Mouse (Mus musculus) forebrain, embryonic 11.5 days (tissue): ENCODE measurements around the gene Kcnc4. TPM values are rescaled to one million over a fixed set of nuclear protein-coding genes. Genes with fewer than 3 reads are reported as not detected.

ENCODE experiments used
- ATAC-seq: fragments of 200-750 bp; cut with Nextera tagmentation; replicated peaks from 2 replicates; pipeline ENCODE4 v1.8.0; 2017; ENCODE audit warnings: moderate TSS enrichment; ENCODE audit not compliant: low FRiP score
- DNase-seq: peaks from one replicate; pipeline ENCODE4 v3.0.0-alpha.2; 2017; ENCODE audit warnings: low spot score
- H3K27ac ChIP-seq: fragments of 300-500 bp; sonication (generic); 2 replicates; pipeline ENCODE4 v1.5.1; 2014; ENCODE audit warnings: low read depth, low read length
- H3K27me3 ChIP-seq: fragments of 300-500 bp; sonication (generic); 2 replicates; pipeline ENCODE4 v1.6.1; 2014; ENCODE audit warnings: mild to moderate bottlenecking, low read length, mixed read lengths; ENCODE audit not compliant: control insufficient read depth, insufficient read depth
- H3K36me3 ChIP-seq: fragments of 300-500 bp; sonication (generic); 2 replicates; pipeline ENCODE4 v1.6.1; 2014; ENCODE audit warnings: mild to moderate bottlenecking, low read length, moderate library complexity, mixed read lengths; ENCODE audit not compliant: control insufficient read depth, insufficient read depth
- H3K4me1 ChIP-seq: fragments of 300-500 bp; sonication (generic); replicated peaks from 2 replicates; pipeline ENCODE4 v1.6.1; 2014; ENCODE audit warnings: low read length, mixed read lengths; ENCODE audit not compliant: control insufficient read depth, insufficient read depth
- H3K4me2 ChIP-seq: fragments of 300-500 bp; sonication (generic); 2 replicates; pipeline ENCODE4 v1.6.1; 2014; ENCODE audit warnings: low read depth, mild to moderate bottlenecking, low read length, moderate library complexity, mixed read lengths; ENCODE audit not compliant: severe bottlenecking
- H3K4me3 ChIP-seq: fragments of 300-500 bp; sonication (generic); 2 replicates; pipeline ENCODE4 v1.5.1; 2014; ENCODE audit warnings: low read depth, low read length
- H3K9ac ChIP-seq: fragments of 300-500 bp; sonication (generic); 2 replicates; pipeline ENCODE4 v1.6.1; 2014; ENCODE audit warnings: low read length
- H3K9me3 ChIP-seq: fragments of 300-500 bp; sonication (generic); 2 replicates; pipeline ENCODE4 v1.6.1; 2016; ENCODE audit warnings: low read length, mixed read lengths; ENCODE audit not compliant: control insufficient read depth
- WGBS: fragments of 180-500 bp; shearing (Covaris S2); extraction: QIAGEN DNeasy Blood & Tissue Kit; methylation state at CpG from one replicate; pipeline ENCODE4 v1.1.7; 2014; 5-methylcytosine and 5-hydroxymethylcytosine counted together
- polyA plus RNA-seq: library from polyadenylated mRNA; unstranded; fragments of >200 nt; fragmentation: Nextera tagmentation; extraction: Ambion mirVana; gene quantifications from 2 replicates; pipeline ENCODE4 v1.2.1, GENCODE M21; 2014

The Kcnc4 gene
- polyA plus RNA-seq, 1 experiment from 2014 or later: 0.39 TPM

- no peak for DNase-seq
- no peaks in the 10 kb centered on the region for H3K27me3 ChIP-seq
- H3K27ac ChIP-seq: no peak overlapping the region
- 84% methylated on average over 3 of the region's 3 CpGs for WGBS
- ATAC-seq: no peak
- no peak overlapping the region for H3K4me3 ChIP-seq
- no peaks in the 10 kb centered on the region for H3K4me1 ChIP-seq
- no peak overlapping the region for H3K9ac ChIP-seq
- no peaks in the 10 kb centered on the region for H3K9me3 ChIP-seq
- no peaks in the 10 kb centered on the region for H3K36me3 ChIP-seq
- H3K4me2 ChIP-seq: no peak overlapping the region
Measured at GRCm38 (mm10) chr3:107417287-107417644, 42.1 kb downstream of the Kcnc4 start.

- WGBS: 86% methylated on average over 9 of the region's 9 CpGs
- H3K27me3 ChIP-seq: no peaks in the 10 kb centered on the region
Measured at GRCm38 (mm10) chr3:107416541-107417286, 42.6 kb downstream of the Kcnc4 start.

GRCm38 (mm10) chr3:107413093-107413492 is 46.3 kb downstream of the Kcnc4 start:
- Histone ChIP-seq H3K9ac (no peak overlapping the region), H3K4me2 (no peak overlapping the region), H3K27ac (no peak overlapping the region), H3K36me3 (no peaks in the 10 kb centered on the region), H3K9me3 (no peaks in the 10 kb centered on the region), H3K4me3 (no peak overlapping the region), H3K27me3 (no peaks in the 10 kb centered on the region), H3K4me1 (peaks cover 1% of the 10 kb centered on the region; the same call in 1 of the 2 replicates)
- DNase-seq (no peak), ATAC-seq (no peak)
- WGBS: 11% methylated on average over 2 of the region's 2 CpGs

More at GRCm38 (mm10) chr3:107416541-107417286, 42.6 kb downstream of the Kcnc4 start:
- peaks cover 1% of the 10 kb centered on the region; the same call in 1 of the 2 replicates for H3K4me1 ChIP-seq
- H3K27ac ChIP-seq: no peak overlapping the region
- DNase-seq: no peak
- H3K9ac ChIP-seq: no peak overlapping the region
- H3K4me3 ChIP-seq: no peak overlapping the region
- ATAC-seq: no peak
- H3K9me3 ChIP-seq: no peaks in the 10 kb centered on the region
- H3K4me2 ChIP-seq: no peak overlapping the region
- H3K36me3 ChIP-seq: no peaks in the 10 kb centered on the region

GRCm38 (mm10) chr3:107412509-107412908 is 46.8 kb downstream of the Kcnc4 start:
- H3K9me3 ChIP-seq: no peaks in the 10 kb centered on the region
- no peak overlapping the region for H3K9ac ChIP-seq
- 79% methylated on average over 8 of the region's 8 CpGs for WGBS
- no peak overlapping the region for H3K4me2 ChIP-seq
- peaks cover 1% of the 10 kb centered on the region; the same call in 1 of the 2 replicates for H3K4me1 ChIP-seq
- H3K36me3 ChIP-seq: no peaks in the 10 kb centered on the region
- no peak overlapping the region for H3K27ac ChIP-seq
- DNase-seq (no peak), ATAC-seq (no peak)
- H3K27me3 ChIP-seq: no peaks in the 10 kb centered on the region
- no peak overlapping the region for H3K4me3 ChIP-seq

- WGBS: 47% methylated on average over 4 of the region's 4 CpGs
- no peak overlapping the region for H3K9ac ChIP-seq
- peaks cover 1% of the 10 kb centered on the region; the same call in 1 of the 2 replicates for H3K4me1 ChIP-seq
- peak; percentile 70 for ATAC-seq
- no peak for DNase-seq
- no peaks in the 10 kb centered on the region for H3K9me3 ChIP-seq
- H3K27ac ChIP-seq: no peak overlapping the region
- no peak overlapping the region for H3K4me3 ChIP-seq
- H3K36me3 ChIP-seq: no peaks in the 10 kb centered on the region
- no peak overlapping the region; the same call in 1 of the 2 replicates for H3K4me2 ChIP-seq
- H3K27me3 ChIP-seq: no peaks in the 10 kb centered on the region
Measured at GRCm38 (mm10) chr3:107411669-107412068, 47.7 kb downstream of the Kcnc4 start.

- H3K4me3 ChIP-seq: no peak overlapping the region
- no peak overlapping the region for H3K27ac ChIP-seq
- H3K9me3 ChIP-seq: no peaks in the 10 kb centered on the region
- H3K36me3 ChIP-seq: no peaks in the 10 kb centered on the region
- ATAC-seq (no peak), DNase-seq (no peak)
- H3K4me2 ChIP-seq: no peak overlapping the region
- WGBS: 94% methylated on average over 7 of the region's 7 CpGs
- no peaks in the 10 kb centered on the region for H3K27me3 ChIP-seq
- no peaks in the 10 kb centered on the region for H3K4me1 ChIP-seq
- H3K9ac ChIP-seq: no peak overlapping the region
Measured at GRCm38 (mm10) chr3:107401401-107401800, 58.0 kb downstream of the Kcnc4 start.

- Histone ChIP-seq H3K9ac (no peak overlapping the region), H3K4me1 (no peaks in the 10 kb centered on the region), H3K36me3 (no peaks in the 10 kb centered on the region), H3K9me3 (no peaks in the 10 kb centered on the region), H3K27ac (no peak overlapping the region), H3K4me2 (no peak overlapping the region), H3K27me3 (no peaks in the 10 kb centered on the region), H3K4me3 (no peak overlapping the region)
- WGBS: 88% methylated on average over 5 of the region's 5 CpGs
- ATAC-seq (no peak), DNase-seq (no peak)
Measured at GRCm38 (mm10) chr3:107399991-107400640, 59.2 kb downstream of the Kcnc4 start.

GRCm38 (mm10) chr3:107391198-107391597 is 68.2 kb downstream of the Kcnc4 start:
- H3K27me3 ChIP-seq: no peaks in the 10 kb centered on the region
- WGBS: 78% methylated on average over 4 of the region's 4 CpGs
- no peak for ATAC-seq

More at GRCm38 (mm10) chr3:107391198-107391597, 68.2 kb downstream of the Kcnc4 start:
- no peaks in the 10 kb centered on the region for H3K9me3 ChIP-seq
- H3K27ac ChIP-seq: no peak overlapping the region
- H3K36me3 ChIP-seq: no peaks in the 10 kb centered on the region
- DNase-seq: no peak
- H3K4me1 ChIP-seq: no peaks in the 10 kb centered on the region
- H3K4me2 ChIP-seq: no peak overlapping the region
- H3K4me3 ChIP-seq: no peak overlapping the region
- no peak overlapping the region for H3K9ac ChIP-seq
